Mouse (Mus musculus): ENCODE measurements around the gene Rab3d. TPM values are rescaled to one million over a fixed set of nuclear protein-coding genes. Genes with fewer than 3 reads are reported as not detected.
"Not testable (repeated sequence)": the region's sequence is repeated elsewhere in the genome, so short reads cannot be mapped to it uniquely, and the experiment has no call there.

The Rab3d gene
- polyA plus RNA-seq, 1 experiment from 2014 or later, result 9.3 TPM

DNA sequence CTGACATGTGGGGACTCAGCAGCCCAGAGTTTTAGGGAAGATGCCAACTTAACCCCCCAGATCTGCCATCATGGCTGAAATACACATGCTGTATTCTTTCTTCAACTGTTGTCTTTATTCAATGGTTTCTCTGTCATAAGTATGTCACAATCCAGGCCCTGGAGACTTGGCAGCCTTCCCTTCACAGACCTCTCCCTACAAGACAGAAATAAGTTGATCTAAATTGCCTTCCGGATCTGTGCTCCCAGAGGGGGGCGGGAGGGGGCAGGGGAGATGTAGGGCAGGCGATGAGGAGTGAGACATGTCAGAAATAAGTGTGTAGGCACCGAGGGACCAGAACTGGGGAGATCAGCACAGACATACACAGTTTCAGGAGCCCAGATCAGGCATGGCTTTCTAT, 45.8 kb downstream of the Rab3d start:
- no peak overlapping the region for H3K27ac ChIP-seq (ENCODE audit: low read depth)
- no peaks in the 10 kb centered on the region for H3K9me3 ChIP-seq (ENCODE audit: low read length)
- no peak overlapping the region for H3K4me2 ChIP-seq (ENCODE audit: low read depth, low read length)
- H3K9ac ChIP-seq (replicated peaks), result no peak overlapping the region
- 70% methylated on average over 4 of the region's 4 CpGs for WGBS (ENCODE audit: insufficient replicate concordance)
- H3K27me3 ChIP-seq (ENCODE audit: insufficient read depth, low read length), result no peaks in the 10 kb centered on the region
- H3K4me3 ChIP-seq (ENCODE audit: low read depth, low read length), result no peak overlapping the region
- no peaks in the 10 kb centered on the region for H3K4me1 ChIP-seq (ENCODE audit: insufficient read depth)
- no peak for ATAC-seq
- TF ChIP-seq CTCF (IDR thresholded peaks at IDR 0.05; ENCODE audit: low read depth) (no peak), EP300 (IDR thresholded peaks at IDR 0.05; ENCODE audit: low read depth) (no peak)
- no peak for DNase-seq
- H3K36me3 ChIP-seq (replicated peaks; ENCODE audit: insufficient read depth, low read length), result no peaks in the 10 kb centered on the region

DNA sequence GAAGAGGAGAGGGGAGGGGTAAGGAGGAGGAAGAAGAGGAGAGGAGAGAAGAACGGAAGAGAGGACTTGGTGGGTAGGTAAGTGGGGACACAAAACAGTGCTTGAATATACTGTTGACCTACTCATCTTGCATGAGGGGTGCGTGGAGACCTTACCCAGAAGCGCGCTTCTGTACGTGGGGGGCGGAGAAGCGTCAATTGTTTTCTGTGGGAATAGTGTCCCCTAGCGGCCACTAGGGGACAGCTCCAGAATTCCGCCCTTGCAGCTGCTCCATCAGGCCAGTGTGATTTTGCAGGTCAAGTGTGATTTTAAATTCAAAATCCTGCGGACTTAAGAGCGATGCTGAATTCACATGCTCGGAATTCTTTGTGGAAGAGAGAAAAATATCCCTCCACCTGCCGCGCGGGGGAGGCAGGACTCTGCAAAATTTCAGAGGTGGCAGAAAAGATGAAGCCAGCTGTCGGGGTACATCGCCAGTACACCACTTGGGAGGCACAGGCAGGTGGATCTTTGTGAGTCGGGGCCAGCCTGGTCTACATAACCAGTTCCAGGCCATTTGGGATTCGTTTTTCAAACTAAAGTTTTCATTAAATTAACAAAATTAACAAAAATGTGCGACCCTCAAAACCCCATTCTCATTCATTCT, 47.0 kb downstream of the Rab3d start:
- Histone ChIP-seq H3K27me3 (ENCODE audit: insufficient read depth, low read length) (no peaks in the 10 kb centered on the region), H3K9ac (replicated peaks) (no peak overlapping the region), H3K4me3 (ENCODE audit: low read depth, low read length) (no peak overlapping the region), H3K4me1 (ENCODE audit: insufficient read depth) (no peaks in the 10 kb centered on the region), H3K27ac (ENCODE audit: low read depth) (no peak overlapping the region), H3K4me2 (ENCODE audit: low read depth, low read length) (no peak overlapping the region), H3K9me3 (ENCODE audit: low read length) (no peaks in the 10 kb centered on the region), H3K36me3 (replicated peaks; ENCODE audit: insufficient read depth, low read length) (no peaks in the 10 kb centered on the region)
- DNase-seq, result peak; percentile 52
- TF ChIP-seq CTCF (IDR thresholded peaks at IDR 0.05; ENCODE audit: low read depth) (peak; percentile 88), EP300 (IDR thresholded peaks at IDR 0.05; ENCODE audit: low read depth) (no peak)
- no peak for ATAC-seq
- WGBS (ENCODE audit: insufficient replicate concordance), result 18% methylated on average over 20 of the region's 20 CpGs

DNA sequence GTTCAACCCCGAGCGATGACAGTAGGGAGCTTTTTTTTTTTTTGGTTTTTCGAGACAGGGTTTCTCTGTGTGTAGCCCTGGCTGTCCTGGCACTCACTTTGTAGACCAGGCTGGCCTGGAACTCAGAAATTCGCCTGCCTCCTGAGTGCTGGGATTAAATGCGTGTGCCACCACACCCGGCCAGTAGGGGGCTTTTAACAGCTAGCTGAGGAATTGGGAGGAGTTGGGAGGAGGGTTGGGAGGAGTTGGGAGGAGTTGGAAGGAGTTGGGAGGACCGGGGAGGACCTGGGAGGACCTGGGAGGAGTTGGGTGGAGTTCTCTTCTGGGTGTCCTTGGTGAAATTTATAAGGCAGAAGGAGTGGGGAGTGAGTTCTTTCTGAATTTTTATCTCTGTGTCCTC, 48.7 kb downstream of the Rab3d start:
- peak; percentile 36 for DNase-seq
- H3K9ac ChIP-seq (replicated peaks); H3K27ac ChIP-seq (ENCODE audit: low read depth); H3K9me3 ChIP-seq (ENCODE audit: low read length); ATAC-seq; H3K4me3 ChIP-seq (ENCODE audit: low read depth, low read length); H3K4me2 ChIP-seq (ENCODE audit: low read depth, low read length); H3K27me3 ChIP-seq (ENCODE audit: insufficient read depth, low read length); H3K4me1 ChIP-seq (ENCODE audit: insufficient read depth); H3K36me3 ChIP-seq (replicated peaks; ENCODE audit: insufficient read depth, low read length): not testable (repeated sequence)
- peak; percentile 62 for TF ChIP-seq CTCF (IDR thresholded peaks at IDR 0.05; ENCODE audit: low read depth)
- WGBS (ENCODE audit: insufficient replicate concordance), result 49% methylated on average over 7 of the region's 7 CpGs

DNA sequence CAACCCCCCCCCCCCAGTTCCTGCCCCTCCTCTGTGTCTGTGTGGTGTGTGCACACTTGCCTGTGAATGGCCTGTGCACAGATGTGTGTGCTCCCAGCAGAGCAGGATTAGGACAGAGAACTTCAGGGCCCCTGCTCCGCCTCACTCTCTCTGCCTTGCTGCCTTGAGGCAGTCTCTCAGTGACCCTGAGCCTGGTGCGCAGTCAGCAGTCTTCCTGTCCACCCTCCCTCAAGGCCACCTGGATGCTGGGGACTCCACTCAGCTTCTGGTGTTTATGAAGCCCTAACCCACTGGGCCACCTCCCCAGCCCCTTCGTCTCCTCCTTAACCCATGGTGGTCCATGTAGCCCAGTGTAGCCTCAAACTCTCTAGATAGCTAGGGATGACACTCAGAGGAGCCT, 50.3 kb downstream of the Rab3d start:
- no peak for DNase-seq
- WGBS (ENCODE audit: insufficient replicate concordance), result 87% methylated on average over 3 of the region's 3 CpGs

DNA sequence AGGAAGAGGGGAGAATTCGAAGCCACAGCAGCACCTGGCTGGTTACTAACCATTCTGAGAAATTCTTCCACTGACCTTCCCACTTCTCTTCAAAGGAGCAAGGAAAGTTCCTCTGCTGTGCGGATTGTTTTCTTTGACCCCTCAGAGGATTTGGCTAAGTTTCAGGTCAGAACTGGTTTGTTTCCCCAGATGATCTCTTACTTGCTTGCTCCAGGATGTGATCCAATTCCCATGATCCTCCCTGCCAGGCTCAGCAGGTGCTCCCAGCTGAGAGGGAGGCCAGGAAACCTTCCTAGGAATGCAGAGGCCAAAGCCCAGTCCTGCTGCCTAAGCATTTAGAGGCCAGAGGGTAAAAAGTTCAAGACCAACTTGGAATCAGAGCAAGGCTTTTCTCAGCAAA, 51.4 kb downstream of the Rab3d start:
- TF ChIP-seq EP300 (IDR thresholded peaks at IDR 0.05; ENCODE audit: low read depth), result no peak
- TF ChIP-seq CTCF (IDR thresholded peaks at IDR 0.05; ENCODE audit: low read depth), result no peak
- Histone ChIP-seq H3K4me3 (ENCODE audit: low read depth, low read length) (no peak overlapping the region), H3K27me3 (ENCODE audit: insufficient read depth, low read length) (no peaks in the 10 kb centered on the region), H3K4me2 (ENCODE audit: low read depth, low read length) (no peak overlapping the region), H3K27ac (ENCODE audit: low read depth) (no peak overlapping the region), H3K9me3 (ENCODE audit: low read length) (peaks cover 4% of the 10 kb centered on the region; the same call in 1 of the 2 replicates), H3K4me1 (ENCODE audit: insufficient read depth) (no peaks in the 10 kb centered on the region), H3K9ac (replicated peaks) (no peak overlapping the region), H3K36me3 (replicated peaks; ENCODE audit: insufficient read depth, low read length) (no peaks in the 10 kb centered on the region)
- ATAC-seq (no peak), DNase-seq (no peak)
- WGBS (ENCODE audit: insufficient replicate concordance), result 54% methylated on average over 2 of the region's 2 CpGs

More for the DNA sequence above, 50.3 kb downstream of the Rab3d start:
- H3K27ac ChIP-seq (ENCODE audit: low read depth), result no peak overlapping the region
- no peaks in the 10 kb centered on the region for H3K4me1 ChIP-seq (ENCODE audit: insufficient read depth)
- no peak overlapping the region for H3K9ac ChIP-seq (replicated peaks)
- no peak for ATAC-seq
- no peaks in the 10 kb centered on the region for H3K9me3 ChIP-seq (ENCODE audit: low read length)
- no peak overlapping the region for H3K4me2 ChIP-seq (ENCODE audit: low read depth, low read length)
- TF ChIP-seq CTCF (IDR thresholded peaks at IDR 0.05; ENCODE audit: low read depth) (no peak), EP300 (IDR thresholded peaks at IDR 0.05; ENCODE audit: low read depth) (no peak)
- H3K27me3 ChIP-seq (ENCODE audit: insufficient read depth, low read length), result no peaks in the 10 kb centered on the region
- no peak overlapping the region for H3K4me3 ChIP-seq (ENCODE audit: low read depth, low read length)
- H3K36me3 ChIP-seq (replicated peaks; ENCODE audit: insufficient read depth, low read length), result no peaks in the 10 kb centered on the region

DNA sequence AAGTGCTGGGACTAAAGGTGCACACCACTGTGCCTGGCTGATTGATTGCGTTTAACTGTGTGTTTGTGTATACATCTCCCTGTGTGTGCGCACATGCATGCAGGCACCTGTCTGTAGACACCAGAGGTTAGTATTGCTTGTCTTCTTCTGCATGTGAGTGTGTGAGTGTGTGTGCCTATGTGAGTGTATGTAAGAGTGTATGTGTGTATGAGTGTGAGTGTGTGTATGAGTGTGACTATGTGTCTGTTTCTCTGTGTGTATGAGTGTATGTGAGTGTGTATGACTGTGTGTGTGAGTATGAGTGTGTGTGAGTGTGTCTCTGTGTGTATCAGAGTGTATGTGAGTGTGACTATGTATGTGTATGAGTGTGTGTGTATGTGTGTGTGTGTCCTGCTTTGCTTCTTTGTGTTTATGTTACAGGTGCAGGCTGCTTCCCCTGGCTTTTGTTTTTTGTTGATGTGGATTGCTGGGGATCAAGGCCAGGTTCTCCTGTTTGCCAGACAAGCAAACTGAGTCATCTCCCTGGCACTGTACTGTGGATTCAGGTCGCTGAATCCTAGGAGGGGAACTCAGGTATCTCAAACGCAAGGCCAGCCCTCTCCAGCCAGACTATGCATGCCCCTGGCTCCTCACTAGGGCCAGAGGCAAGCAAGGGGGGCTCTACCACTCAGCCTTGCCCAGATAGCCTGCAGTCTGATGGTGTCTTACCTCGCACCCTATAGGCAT, 52.2 kb downstream of the Rab3d start:
- Histone ChIP-seq H3K27ac (ENCODE audit: low read depth) (no peak overlapping the region), H3K4me3 (ENCODE audit: low read depth, low read length) (no peak overlapping the region)

More for the DNA sequence above, 52.2 kb downstream of the Rab3d start:
- no peaks in the 10 kb centered on the region for H3K36me3 ChIP-seq (replicated peaks; ENCODE audit: insufficient read depth, low read length)
- H3K9ac ChIP-seq (replicated peaks), result no peak overlapping the region
- 63% methylated on average over 5 of the region's 5 CpGs for WGBS (ENCODE audit: insufficient replicate concordance)
- no peaks in the 10 kb centered on the region for H3K27me3 ChIP-seq (ENCODE audit: insufficient read depth, low read length)
- ATAC-seq, result no peak
- no peaks in the 10 kb centered on the region for H3K4me1 ChIP-seq (ENCODE audit: insufficient read depth)
- peaks cover 4% of the 10 kb centered on the region; the same call in 1 of the 2 replicates for H3K9me3 ChIP-seq (ENCODE audit: low read length)
- DNase-seq, result no peak
- H3K4me2 ChIP-seq (ENCODE audit: low read depth, low read length), result no peak overlapping the region
- TF ChIP-seq EP300 (IDR thresholded peaks at IDR 0.05; ENCODE audit: low read depth) (no peak), CTCF (IDR thresholded peaks at IDR 0.05; ENCODE audit: low read depth) (no peak)
